Mouse (Mus musculus) hindbrain, postnatal 0 days (tissue): ENCODE results near the gene Gm20388. TPM values are rescaled to one million over a fixed set of nuclear protein-coding genes. Genes with fewer than 3 reads are reported as not detected.

ENCODE experiments used
- ATAC-seq: fragments of 200-750 bp; cut with Nextera tagmentation; 2 replicates; pipeline ENCODE4 v1.8.0; 2017; ENCODE audit warnings: mild to moderate bottlenecking, moderate TSS enrichment, moderate library complexity
- DNase-seq: peaks from one replicate; pipeline ENCODE4 v3.0.0-alpha.2; 2015; ENCODE audit warnings: low spot score
- H3K27ac ChIP-seq: fragments of 300-500 bp; sonication (generic); 2 replicates; pipeline ENCODE4 v1.5.1; 2014; ENCODE audit warnings: mild to moderate bottlenecking
- H3K27me3 ChIP-seq: fragments of 300-500 bp; sonication (generic); 2 replicates; pipeline ENCODE4 v1.6.1; 2014; ENCODE audit warnings: low read length, mixed read lengths; ENCODE audit not compliant: insufficient read depth
- H3K36me3 ChIP-seq: fragments of 300-500 bp; sonication (generic); 2 replicates; pipeline ENCODE4 v1.6.1; 2014; ENCODE audit warnings: low read length, mixed read lengths; ENCODE audit not compliant: insufficient read depth
- H3K4me1 ChIP-seq: fragments of 300-500 bp; sonication (generic); 2 replicates; pipeline ENCODE4 v1.6.1; 2014; ENCODE audit warnings: antibody characterized with exemption, low read length, mixed read lengths; ENCODE audit not compliant: insufficient read depth
- H3K4me2 ChIP-seq: fragments of 300-500 bp; sonication (generic); 2 replicates; pipeline ENCODE4 v1.6.1; 2014; ENCODE audit warnings: low read depth, mild to moderate bottlenecking, low read length, moderate library complexity, mixed read lengths
- H3K4me3 ChIP-seq: fragments of 300-500 bp; sonication (generic); 2 replicates; pipeline ENCODE4 v1.5.1; 2014; ENCODE audit warnings: low read length
- H3K9ac ChIP-seq: fragments of 300-500 bp; sonication (generic); replicated peaks from 2 replicates; pipeline ENCODE4 v1.6.1; 2014; ENCODE audit warnings: mild to moderate bottlenecking, low read length, moderate library complexity, mixed read lengths
- H3K9me3 ChIP-seq: fragments of 300-500 bp; sonication (generic); 2 replicates; pipeline ENCODE4 v1.6.1; 2016; ENCODE audit warnings: low read length, mixed read lengths
- CTCF ChIP-seq: IDR thresholded peaks from 2 replicates; pipeline ENCODE4 v1.5.1; 2016; ENCODE audit warnings: antibody characterized with exemption, control low read depth, low read depth
- WGBS: fragments of 180-500 bp; shearing (Covaris S2); extraction: QIAGEN DNeasy Blood & Tissue Kit; methylation state at CpG from one replicate; pipeline ENCODE4 v1.1.7; 2014; 5-methylcytosine and 5-hydroxymethylcytosine counted together
- polyA plus RNA-seq: library from polyadenylated mRNA; unstranded; fragments of >200 nt; fragmentation: Nextera tagmentation; extraction: Ambion mirVana; gene quantifications from 2 replicates; pipeline ENCODE4 v1.2.1, GENCODE M21; 2015
- total RNA-seq: library from RNA; depleted of rRNA; stranded (reverse); fragments of >200 nt; gene quantifications from 2 replicates; pipeline ENCODE4 v1.2.3, GENCODE M21; 2014

Gene Gm20388
- total and polyA plus RNA-seq, 2 experiments from 2014 or later = 71.3 TPM; not detected in 1

GRCm38 (mm10) chr8:122280156-122280555 lies 2369.5 kb downstream of the Gm20388 start:
- Histone ChIP-seq H3K4me2 (no peak overlapping the region), H3K27me3 (no peaks in the 10 kb centered on the region), H3K27ac (no peak overlapping the region), H3K36me3 (no peaks in the 10 kb centered on the region), H3K9ac (no peak overlapping the region), H3K4me3 (no peak overlapping the region), H3K4me1 (peaks cover 11% of the 10 kb centered on the region), H3K9me3 (no peaks in the 10 kb centered on the region)
- TF ChIP-seq CTCF = peak; percentile 43
- ATAC-seq (no peak), DNase-seq (no peak)
- WGBS = 76% methylated on average over 4 of the region's 4 CpGs

- H3K36me3 ChIP-seq = no peaks in the 10 kb centered on the region
Observed at GRCm38 (mm10) chr8:122280588-122281316, 2370.1 kb downstream of the Gm20388 start.

GRCm38 (mm10) chr8:122281317-122282034 lies 2370.8 kb downstream of the Gm20388 start:
- peaks cover 16% of the 10 kb centered on the region for H3K4me1 ChIP-seq
- peak overlapping the region; percentile 99 for H3K4me2 ChIP-seq
- 2% methylated on average over 45 of the region's 47 CpGs for WGBS
- peak overlapping the region; percentile 82 for H3K27ac ChIP-seq
- peak overlapping the region; percentile 77 for H3K4me3 ChIP-seq
- ATAC-seq (peak; percentile 92), DNase-seq (peak; percentile 98)
- H3K9ac ChIP-seq = peak overlapping the region; percentile 78; the same call in 1 of the 2 replicates
- TF ChIP-seq CTCF = no peak
- no peaks in the 10 kb centered on the region for H3K9me3 ChIP-seq
- no peaks in the 10 kb centered on the region for H3K27me3 ChIP-seq
- H3K36me3 ChIP-seq = no peaks in the 10 kb centered on the region

More at GRCm38 (mm10) chr8:122280588-122281316, 2370.1 kb downstream of the Gm20388 start:
- ATAC-seq (peak; percentile 2; the same call in 1 of the 2 replicates), DNase-seq (no peak)
- Histone ChIP-seq H3K9ac (no peak overlapping the region), H3K4me2 (peak overlapping the region; percentile 99), H3K4me1 (peaks cover 16% of the 10 kb centered on the region), H3K9me3 (no peaks in the 10 kb centered on the region), H3K27ac (peak overlapping the region; percentile 82), H3K27me3 (no peaks in the 10 kb centered on the region), H3K4me3 (peak overlapping the region; percentile 77; the same call in 1 of the 2 replicates)
- 17% methylated on average over 20 of the region's 20 CpGs for WGBS
- TF ChIP-seq CTCF = no peak

- no peak for DNase-seq
- Histone ChIP-seq H3K4me2 (peak within 1 kb of the TSS; percentile 99), H3K27me3 (no peaks in the 10 kb centered on the region), H3K9me3 (no peaks in the 10 kb centered on the region), H3K9ac (peak within 1 kb of the TSS; percentile 78), H3K4me1 (peaks cover 16% of the 10 kb centered on the region), H3K36me3 (no peaks in the 10 kb centered on the region), H3K27ac (peak within 1 kb of the TSS; percentile 82), H3K4me3 (peak within 1 kb of the TSS; percentile 77)
- under 1% methylated on average over 38 of the region's 60 CpGs for WGBS
- no peak for TF ChIP-seq CTCF
- ATAC-seq = no peak
Observed at GRCm38 (mm10) chr8:122282035-122282358, 2371.4 kb downstream of the Gm20388 start, which contains the start of gene Zfpm1. Zfpm1 (plus strand) TSS chr8:122282141.

GRCm38 (mm10) chr8:122282501-122283355 lies 2372.1 kb downstream of the Gm20388 start:
- Histone ChIP-seq H3K9ac (peak overlapping the region; percentile 78), H3K4me3 (peak overlapping the region; percentile 77), H3K27me3 (no peaks in the 10 kb centered on the region), H3K27ac (peak overlapping the region; percentile 82), H3K4me2 (peak overlapping the region; percentile 99), H3K4me1 (peaks cover 16% of the 10 kb centered on the region), H3K9me3 (no peaks in the 10 kb centered on the region), H3K36me3 (no peaks in the 10 kb centered on the region)
- WGBS = 1% methylated on average over 51 of the region's 70 CpGs
- no peak for ATAC-seq
- DNase-seq = peak; percentile 24
- TF ChIP-seq CTCF = no peak
